Mouse (Mus musculus) midbrain, embryonic 13.5 days (tissue): ENCODE measurements around the gene Mkks. TPM values are rescaled to one million over a fixed set of nuclear protein-coding genes. Genes with fewer than 3 reads are reported as not detected.

ENCODE experiments used
- ATAC-seq: fragments of 200-750 bp; cut with Nextera tagmentation; 2 replicates; pipeline ENCODE4 v1.8.0; 2017; ENCODE audit warnings: mild to moderate bottlenecking, moderate TSS enrichment, moderate library complexity
- H3K27ac ChIP-seq: fragments of 300-500 bp; sonication (generic); 2 replicates; pipeline ENCODE4 v1.5.1; 2015; ENCODE audit warnings: inconsistent platforms, mild to moderate bottlenecking, moderate library complexity
- H3K27me3 ChIP-seq: fragments of 300-500 bp; sonication (generic); 2 replicates; pipeline ENCODE4 v1.6.1; 2015; ENCODE audit warnings: mild to moderate bottlenecking, inconsistent platforms
- H3K36me3 ChIP-seq: fragments of 300-500 bp; sonication (generic); 2 replicates; pipeline ENCODE4 v1.6.1; 2015; ENCODE audit warnings: mild to moderate bottlenecking, inconsistent platforms
- H3K4me1 ChIP-seq: fragments of 300-500 bp; sonication (generic); replicated peaks from 2 replicates; pipeline ENCODE4 v1.6.1; 2015; ENCODE audit warnings: inconsistent platforms
- H3K4me2 ChIP-seq: fragments of 300-500 bp; sonication (generic); replicated peaks from 2 replicates; pipeline ENCODE4 v1.6.1; 2015; ENCODE audit warnings: moderate library complexity, mild to moderate bottlenecking, inconsistent platforms
- H3K4me3 ChIP-seq: fragments of 300-500 bp; sonication (generic); replicated peaks from 2 replicates; pipeline ENCODE4 v1.5.1; 2015; ENCODE audit warnings: mild to moderate bottlenecking, inconsistent platforms
- H3K9ac ChIP-seq: fragments of 300-500 bp; sonication (generic); replicated peaks from 2 replicates; pipeline ENCODE4 v1.6.1; 2015; ENCODE audit warnings: mild to moderate bottlenecking, inconsistent platforms
- H3K9me3 ChIP-seq: fragments of 300-500 bp; sonication (generic); 2 replicates; pipeline ENCODE4 v1.6.1; 2016; ENCODE audit warnings: mild to moderate bottlenecking, inconsistent platforms
- WGBS: fragments of 180-500 bp; shearing (Covaris S2); methylation state at CpG from one replicate; pipeline ENCODE4 v1.1.7; 2015; 5-methylcytosine and 5-hydroxymethylcytosine counted together
- polyA plus RNA-seq: library from polyadenylated mRNA; unstranded; fragments of >200 nt; fragmentation: Nextera tagmentation; extraction: Ambion mirVana; gene quantifications from 2 replicates; pipeline ENCODE4 v1.2.1, GENCODE M21; 2015

Gene Mkks
- polyA plus RNA-seq, 1 experiment from 2014 or later: 13.3 TPM

GRCm38 (mm10) chr2:136832936-136833335 lies 58.3 kb downstream of the Mkks start:
- H3K9me3 ChIP-seq: no peaks in the 10 kb centered on the region
- no peak overlapping the region for H3K4me2 ChIP-seq
- H3K4me3 ChIP-seq: no peak overlapping the region
- H3K36me3 ChIP-seq: no peaks in the 10 kb centered on the region
- H3K9ac ChIP-seq: no peak overlapping the region
- H3K27ac ChIP-seq: no peak overlapping the region
- H3K27me3 ChIP-seq: no peaks in the 10 kb centered on the region
- WGBS: 93% methylated on average over 3 of the region's 3 CpGs
- H3K4me1 ChIP-seq: no peaks in the 10 kb centered on the region
- ATAC-seq: no peak

DNA sequence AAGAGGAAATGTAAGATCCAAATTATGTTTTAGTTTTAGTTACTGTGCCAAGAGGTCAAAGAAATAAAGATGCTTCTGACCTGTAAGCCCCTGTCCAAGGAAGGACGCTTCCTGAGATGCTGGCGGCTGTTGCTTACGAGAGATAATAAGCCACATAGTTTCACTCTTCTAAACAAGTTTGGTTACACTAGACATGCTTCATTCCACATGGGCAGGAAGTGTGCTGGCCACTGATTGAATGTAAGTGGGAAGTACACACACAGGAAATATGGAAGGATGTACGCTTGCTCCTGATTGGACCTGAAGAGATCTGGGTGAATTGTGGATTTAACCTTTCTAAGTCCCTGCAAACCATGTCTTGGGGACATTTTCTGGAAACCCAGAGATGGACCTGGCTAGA lies 63.6 kb downstream of the Mkks start:
- H3K27ac ChIP-seq: no peak overlapping the region
- no peak for ATAC-seq
- no peaks in the 10 kb centered on the region for H3K27me3 ChIP-seq
- H3K4me2 ChIP-seq: no peak overlapping the region
- whole genome bisulfite sequencing: 89% methylated on average over 4 of the region's 4 CpGs
- H3K9me3 ChIP-seq: no peaks in the 10 kb centered on the region
- H3K36me3 ChIP-seq: no peaks in the 10 kb centered on the region
- no peak overlapping the region for H3K9ac ChIP-seq
- no peaks in the 10 kb centered on the region for H3K4me1 ChIP-seq
- H3K4me3 ChIP-seq: no peak overlapping the region

Other genes with a start within 250 kb of the Mkks start
- 78.4 and 90.0 TPM in 2 replicates for gene Snap25, start 177.9 kb downstream of the Mkks start, polyA plus RNA-seq
- 27.8 and 31.3 TPM in 2 replicates for gene AL731706.2, start 5.7 kb downstream of the Mkks start, polyA plus RNA-seq
- 16.0 and 16.3 TPM in 2 replicates for gene Slx4ip, start 171 bp downstream of the Mkks start, polyA plus RNA-seq
- 20.3 and 23.2 TPM in 2 replicates for gene AL731706.1, start within 50 bp of the Mkks start, polyA plus RNA-seq
- 22.1 and 27.4 TPM in 2 replicates for gene Jag1, start 225.3 kb upstream of the Mkks start, polyA plus RNA-seq